Mouse (Mus musculus) thymus, adult 2 months (tissue): ENCODE data around the gene Tnfrsf14.

Experiments used
- CTCF ChIP-seq: fragments of 200-500 bp; IDR thresholded peaks from 2 replicates; pipeline ENCODE4 v1.5.1; 2012; ENCODE audit warnings: mild to moderate bottlenecking, control low read depth, low read length, moderate library complexity, borderline replicate concordance; ENCODE audit not compliant: control insufficient read depth, poor library complexity, insufficient read depth; ENCODE audit errors: extremely low read depth
- POLR2A ChIP-seq: fragments of 200-500 bp; IDR thresholded peaks from 2 replicates; pipeline ENCODE4 v1.6.1; 2012; ENCODE audit warnings: mild to moderate bottlenecking, low read length, control low read depth, moderate library complexity; ENCODE audit not compliant: control insufficient read depth, poor library complexity, insufficient read depth; ENCODE audit errors: extremely low read depth

GRCm38 (mm10) chr4:154913845-154914244 lies 14.5 kb downstream of the Tnfrsf14 start:
- TF ChIP-seq POLR2A = no peak
- TF ChIP-seq CTCF = no peak
